Mouse (Mus musculus): ENCODE data around the gene Gm10256. TPM values are rescaled to one million over a fixed set of nuclear protein-coding genes. Genes with fewer than 3 reads are reported as not detected.
"Not testable (repeated sequence)": the region's sequence is repeated elsewhere in the genome, so short reads cannot be mapped to it uniquely, and the experiment has no call there.

Gm10256 gene
- not detected in 2 replicates for polyA plus RNA-seq (2012; rRNA removed)
- polyA plus RNA-seq (2014; fragmentation: Nextera tagmentation; extraction: Ambion mirVana): not detected in 2 replicates

- not testable (repeated sequence) for H3K4me1 ChIP-seq (ENCODE audit: control insufficient read depth, insufficient read depth, low read length); H3K4me3 ChIP-seq (replicated peaks; ENCODE audit: low read length); H3K27ac ChIP-seq (replicated peaks; ENCODE audit: low read depth, low read length); H3K27me3 ChIP-seq (ENCODE audit: control insufficient read depth, insufficient read depth, low read length); H3K36me3 ChIP-seq (ENCODE audit: control insufficient read depth, insufficient read depth, low read length); H3K9me3 ChIP-seq (ENCODE audit: control insufficient read depth, low read length); H3K9ac ChIP-seq (ENCODE audit: low read depth, low read length, severe bottlenecking); DNase-seq (ENCODE audit: low spot score); ATAC-seq (ENCODE audit: low FRiP score, low read depth); H3K4me2 ChIP-seq (replicated peaks; ENCODE audit: low read depth, low read length, severe bottlenecking)
- WGBS: no CpG with 5 or more reads among the region's 9 CpGs
Measured at GRCm38 (mm10) chrY:2830380-2830779, at the start of gene Gm10256, which contains the start of gene Rbmy. Gene Gm10256 (plus strand): TSS chrY:2830699. Gene Rbmy (plus strand): TSS chrY:2830680.

GRCm38 (mm10) chrY:2796105-2796504 lies 34.4 kb upstream of the Gm10256 start, which contains the start of gene Gm4064:
Gene Gm4064 (minus strand): TSS chrY:2796205.
- no CpG with 5 or more reads among the region's 8 CpGs for WGBS
- H3K36me3 ChIP-seq (ENCODE audit: control insufficient read depth, insufficient read depth, low read length); H3K27me3 ChIP-seq (ENCODE audit: control insufficient read depth, insufficient read depth, low read length); H3K4me1 ChIP-seq (ENCODE audit: control insufficient read depth, insufficient read depth, low read length); H3K4me2 ChIP-seq (replicated peaks; ENCODE audit: low read depth, low read length, severe bottlenecking); H3K9me3 ChIP-seq (ENCODE audit: control insufficient read depth, low read length); H3K4me3 ChIP-seq (replicated peaks; ENCODE audit: low read length); ATAC-seq (ENCODE audit: low FRiP score, low read depth); H3K9ac ChIP-seq (ENCODE audit: low read depth, low read length, severe bottlenecking); H3K27ac ChIP-seq (replicated peaks; ENCODE audit: low read depth, low read length); DNase-seq (ENCODE audit: low spot score): not testable (repeated sequence)

- H3K27ac ChIP-seq (replicated peaks; ENCODE audit: low read depth, low read length); H3K9me3 ChIP-seq (ENCODE audit: control insufficient read depth, low read length); H3K4me2 ChIP-seq (replicated peaks; ENCODE audit: low read depth, low read length, severe bottlenecking); DNase-seq (ENCODE audit: low spot score); H3K27me3 ChIP-seq (ENCODE audit: control insufficient read depth, insufficient read depth, low read length); H3K36me3 ChIP-seq (ENCODE audit: control insufficient read depth, insufficient read depth, low read length); H3K9ac ChIP-seq (ENCODE audit: low read depth, low read length, severe bottlenecking); H3K4me3 ChIP-seq (replicated peaks; ENCODE audit: low read length); H3K4me1 ChIP-seq (ENCODE audit: control insufficient read depth, insufficient read depth, low read length); ATAC-seq (ENCODE audit: low FRiP score, low read depth): not testable (repeated sequence)
- no CpG with 5 or more reads among the region's 9 CpGs for WGBS
Measured at GRCm38 (mm10) chrY:2900689-2901088, 70.2 kb downstream of the Gm10256 start, which contains the start of gene Gm10352. Gene Gm10352 (plus strand): TSS chrY:2900989.

Other genes with a start within 250 kb of the Gm10256 start
- not detected in 2 replicates for gene H2al2c, start 231.6 kb upstream of the Gm10256 start, polyA plus RNA-seq (2012; rRNA removed)
- gene H2al2c, start 231.6 kb upstream of the Gm10256 start, polyA plus RNA-seq (2014; fragmentation: Nextera tagmentation; extraction: Ambion mirVana): not detected in 2 replicates
- gene Sry, start 167.0 kb upstream of the Gm10256 start, polyA plus RNA-seq (2012; rRNA removed): not detected in 2 replicates
- gene Sry, start 167.0 kb upstream of the Gm10256 start, polyA plus RNA-seq (2014; fragmentation: Nextera tagmentation; extraction: Ambion mirVana): not detected in 2 replicates
- gene H2al2b, start 110.0 kb upstream of the Gm10256 start, polyA plus RNA-seq (2012; rRNA removed): not detected in 2 replicates
- not detected in 2 replicates for gene H2al2b, start 110.0 kb upstream of the Gm10256 start, polyA plus RNA-seq (2014; fragmentation: Nextera tagmentation; extraction: Ambion mirVana)
- gene Gm4064, start 34.5 kb upstream of the Gm10256 start, polyA plus RNA-seq (2012; rRNA removed): not detected in 2 replicates
- not detected in 2 replicates for gene Gm4064, start 34.5 kb upstream of the Gm10256 start, polyA plus RNA-seq (2014; fragmentation: Nextera tagmentation; extraction: Ambion mirVana)
- gene Rbmy, start within 50 bp of the Gm10256 start, polyA plus RNA-seq (2012; rRNA removed): not detected in 2 replicates
- not detected in 2 replicates for gene Rbmy, start within 50 bp of the Gm10256 start, polyA plus RNA-seq (2014; fragmentation: Nextera tagmentation; extraction: Ambion mirVana)
- not detected in 2 replicates for gene Gm10352, start 70.3 kb downstream of the Gm10256 start, polyA plus RNA-seq (2012; rRNA removed)
- not detected in 2 replicates for gene Gm10352, start 70.3 kb downstream of the Gm10256 start, polyA plus RNA-seq (2014; fragmentation: Nextera tagmentation; extraction: Ambion mirVana)
- gene Gm29289, start 101.9 kb downstream of the Gm10256 start, polyA plus RNA-seq (2012; rRNA removed): not detected in 2 replicates
- gene Gm29289, start 101.9 kb downstream of the Gm10256 start, polyA plus RNA-seq (2014; fragmentation: Nextera tagmentation; extraction: Ambion mirVana): not detected in 2 replicates